Mouse (Mus musculus): ENCODE results near the gene Crabp1. TPM values are rescaled to one million over a fixed set of nuclear protein-coding genes. Genes with fewer than 3 reads are reported as not detected.
A peak's percentile ranks its signal among the peaks of the same experiment; 100 is the strongest.

The Crabp1 gene
- polyA plus RNA-seq, 1 experiment from 2014 or later = 644 TPM

GRCm38 (mm10) chr9:54821442-54822100 is 57.0 kb downstream of the Crabp1 start:
- ATAC-seq (ENCODE audit: low FRiP score, low read depth) = peak; percentile 78
- Histone ChIP-seq H3K36me3 (no peaks in the 10 kb centered on the region), H3K4me2 (replicated peaks) (no peak overlapping the region), H3K4me1 (peaks cover 4% of the 10 kb centered on the region; the same call in 1 of the 2 replicates), H3K9ac (no peak overlapping the region), H3K27me3 (replicated peaks) (peaks cover 3% of the 10 kb centered on the region; the same call in 1 of the 2 replicates), H3K27ac (no peak overlapping the region), H3K4me3 (no peak overlapping the region), H3K9me3 (no peaks in the 10 kb centered on the region)
- 56% methylated on average over 5 of the region's 5 CpGs for WGBS

Other genes starting within 250 kb of the Crabp1 start
- not detected in 2 replicates for gene Sh2d7, start 225.8 kb upstream of the Crabp1 start, polyA plus RNA-seq (2016; fragmentation: Nextera tagmentation; extraction: Ambion mirVana)
- gene Cib2, start 204.5 kb upstream of the Crabp1 start, polyA plus RNA-seq (2016; fragmentation: Nextera tagmentation; extraction: Ambion mirVana) = 28.3 and 28.4 TPM in 2 replicates
- 104 and 111 TPM in 2 replicates for gene Idh3a, start 178.4 kb upstream of the Crabp1 start, polyA plus RNA-seq (2016; fragmentation: Nextera tagmentation; extraction: Ambion mirVana)
- 9.4 and 10.1 TPM in 2 replicates for gene Acsbg1, start 102.9 kb upstream of the Crabp1 start, polyA plus RNA-seq (2016; fragmentation: Nextera tagmentation; extraction: Ambion mirVana)
- gene Dnaja4, start 65.9 kb upstream of the Crabp1 start, polyA plus RNA-seq (2016; fragmentation: Nextera tagmentation; extraction: Ambion mirVana) = 4.3 and 4.6 TPM in 2 replicates
- gene Wdr61, start 30.2 kb upstream of the Crabp1 start, polyA plus RNA-seq (2016; fragmentation: Nextera tagmentation; extraction: Ambion mirVana) = 114 TPM in 2 replicates
- gene Ireb2, start 99.0 kb downstream of the Crabp1 start, polyA plus RNA-seq (2016; fragmentation: Nextera tagmentation; extraction: Ambion mirVana) = 59.6 and 64.5 TPM in 2 replicates
- 4.1 and 4.4 TPM in 2 replicates for gene Hykk, start 152.5 kb downstream of the Crabp1 start, polyA plus RNA-seq (2016; fragmentation: Nextera tagmentation; extraction: Ambion mirVana)
- gene Psma4, start 186.0 kb downstream of the Crabp1 start, polyA plus RNA-seq (2016; fragmentation: Nextera tagmentation; extraction: Ambion mirVana) = 282 and 287 TPM in 2 replicates
- gene AY074887, start 186.2 kb downstream of the Crabp1 start, polyA plus RNA-seq (2016; fragmentation: Nextera tagmentation; extraction: Ambion mirVana) = 0.87 and 0.92 TPM in 2 replicates
- gene Chrna5, start 216.1 kb downstream of the Crabp1 start, polyA plus RNA-seq (2016; fragmentation: Nextera tagmentation; extraction: Ambion mirVana) = 6.3 and 6.8 TPM in 2 replicates

All from neural tube, embryonic 12.5 days (tissue).